Mouse (Mus musculus): ENCODE results near the gene Gm47791. TPM values are rescaled to one million over a fixed set of nuclear protein-coding genes. Genes with fewer than 3 reads are reported as not detected.

The Gm47791 gene
- polyA plus RNA-seq, 1 experiment = not detected

DNA sequence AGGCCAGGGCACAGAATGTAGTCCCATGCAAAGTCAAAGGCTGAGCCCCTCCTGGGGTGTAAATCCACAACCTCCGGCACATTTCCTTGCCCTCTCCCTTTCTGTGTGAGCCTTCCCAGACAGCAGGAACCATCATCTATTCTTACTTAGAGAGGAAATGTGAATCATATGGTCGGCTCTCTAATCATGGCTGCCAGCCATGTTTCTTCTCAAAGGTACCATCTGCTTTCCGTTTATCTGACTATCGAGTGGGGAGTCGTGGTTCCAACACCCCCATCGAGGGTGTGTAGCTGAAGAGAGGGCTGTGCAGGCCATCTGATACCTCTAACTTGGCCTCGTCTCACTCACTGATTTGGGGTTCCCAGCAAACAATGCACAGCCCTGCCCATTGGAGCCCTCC lies 17.0 kb upstream of the Gm47791 start:
- peak in 1 of 2 experiments; percentile 22 for DNase-seq (ENCODE audit: extremely low spot score in 1 of 2, low spot score in 1 of 2)

DNA sequence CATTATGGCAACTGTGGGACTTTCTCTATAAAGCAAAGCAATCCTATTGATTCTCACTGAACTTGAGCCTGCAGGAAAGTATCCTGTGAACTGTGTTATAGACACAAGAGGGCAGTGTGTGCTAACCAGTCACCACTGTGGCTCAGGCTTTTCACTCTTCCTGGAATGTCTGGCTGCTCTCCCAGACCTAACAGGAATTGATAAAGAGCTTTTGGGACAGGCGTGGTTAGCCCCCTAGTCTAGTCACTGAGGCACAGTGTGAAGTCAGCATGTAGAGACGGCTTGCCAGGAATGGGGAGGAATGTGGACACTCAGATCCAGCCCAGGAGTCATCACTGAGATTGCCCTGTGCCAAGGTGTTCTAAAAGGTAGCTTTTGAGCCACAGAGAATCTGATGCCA lies 16.4 kb upstream of the Gm47791 start:
- peak; percentile 25 to 82 for DNase-seq (ENCODE audit: extremely low spot score in 1 of 2, low spot score in 1 of 2)

- DNase-seq (ENCODE audit: extremely low spot score in 1 of 2, low spot score in 1 of 2) = no peak
These were observed 14.5 kb upstream of the Gm47791 start for GRCm38 (mm10) chr1:82785546-82785945.

DNA sequence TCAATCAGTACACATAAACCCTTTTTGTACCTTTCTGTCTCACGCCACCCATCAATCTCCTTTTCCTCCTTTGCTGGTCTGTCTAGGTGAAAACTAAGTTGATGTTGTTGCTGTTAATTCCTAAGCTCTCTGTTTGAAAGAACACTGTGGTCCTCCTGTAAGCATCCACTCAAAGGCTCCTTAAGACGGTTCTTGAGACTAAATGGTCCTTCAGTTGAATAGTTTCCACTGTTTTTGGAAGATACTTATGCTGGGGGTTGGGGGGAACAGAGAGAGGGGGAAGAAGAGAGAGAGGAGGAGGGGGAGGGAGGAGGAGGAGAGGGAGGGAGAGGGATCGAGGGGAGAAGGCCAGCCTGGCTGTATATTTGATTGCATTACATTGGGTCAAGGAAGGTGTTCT lies 12.5 kb upstream of the Gm47791 start:
- DNase-seq (ENCODE audit: extremely low spot score in 1 of 2, low spot score in 1 of 2) = no peak

DNA sequence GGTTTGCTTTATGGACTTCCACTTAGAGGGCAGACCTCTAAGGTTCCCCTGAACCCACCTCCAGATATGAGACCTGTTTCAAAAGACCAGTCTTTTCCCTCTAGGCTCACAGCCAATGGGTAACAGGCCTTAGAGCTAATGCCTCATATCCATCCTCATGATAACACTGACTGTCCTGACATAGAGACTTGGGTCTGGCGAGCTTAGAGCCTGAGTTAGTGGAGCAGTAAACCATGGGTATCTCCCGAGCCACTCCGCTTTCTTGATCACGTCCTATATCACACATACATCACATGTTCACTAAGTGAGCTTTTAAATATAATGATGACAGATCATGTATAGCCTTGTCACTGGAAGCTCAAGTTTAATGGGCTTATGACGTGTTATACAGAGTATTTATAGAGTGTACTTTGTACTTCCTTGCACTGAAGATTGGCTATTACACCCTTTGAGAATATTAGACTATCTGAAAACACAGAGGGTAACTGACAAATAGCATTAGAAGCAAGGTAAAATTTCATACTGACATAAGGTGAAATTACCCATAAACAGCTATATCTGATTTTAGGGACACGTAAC lies 8.4 kb upstream of the Gm47791 start:
- no peak for DNase-seq (ENCODE audit: extremely low spot score in 1 of 2, low spot score in 1 of 2)

GRCm38 (mm10) chr1:82775293-82775692 lies 4.2 kb upstream of the Gm47791 start:
- DNase-seq (ENCODE audit: extremely low spot score in 1 of 2, low spot score in 1 of 2) = no peak

DNA sequence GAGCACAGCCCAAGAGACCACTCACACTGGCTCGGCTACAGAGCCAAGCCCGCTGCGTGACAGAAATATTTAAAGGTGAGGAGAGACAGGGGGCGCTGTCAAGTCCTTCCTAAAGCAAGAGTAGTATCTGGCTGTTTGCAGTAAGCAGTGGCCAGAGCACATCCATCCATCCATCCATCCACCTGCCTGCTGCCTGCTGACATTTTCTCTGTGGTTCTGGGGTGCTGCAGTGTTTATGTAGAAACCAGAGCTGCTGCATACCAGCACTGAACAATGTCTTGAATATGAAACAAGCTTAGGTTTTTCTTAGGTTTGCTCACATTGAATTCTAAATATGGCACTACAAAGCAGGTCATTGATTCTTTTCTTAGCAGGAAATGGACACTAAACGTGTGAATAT lies 2.2 kb upstream of the Gm47791 start:
- DNase-seq (ENCODE audit: extremely low spot score in 1 of 2, low spot score in 1 of 2) = peak in 1 of 2 experiments; percentile 19

DNA sequence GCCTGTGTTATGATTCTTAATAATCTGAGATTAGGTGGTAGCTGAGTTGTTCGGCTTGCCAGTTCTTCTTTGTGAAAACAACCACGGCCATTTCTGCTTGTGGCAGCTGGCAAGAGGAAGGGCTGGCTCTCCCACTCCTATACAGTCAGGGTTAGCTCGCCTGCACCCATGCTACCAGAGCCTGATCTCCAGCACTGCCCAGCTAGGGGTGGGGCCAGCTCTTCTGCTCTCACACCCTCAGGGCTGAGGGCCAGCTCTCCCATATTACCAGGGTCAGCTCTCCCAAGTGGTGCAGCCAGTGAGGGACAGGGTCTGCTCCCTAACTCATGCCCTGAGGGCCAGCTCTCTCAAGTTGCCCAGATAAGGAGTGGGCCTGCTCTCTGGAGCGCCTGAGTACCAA lies 1.4 kb upstream of the Gm47791 start:
- no peak for DNase-seq (ENCODE audit: extremely low spot score in 1 of 2, low spot score in 1 of 2)

- DNase-seq (ENCODE audit: extremely low spot score in 1 of 2, low spot score in 1 of 2) = no peak
These were observed 2.8 kb downstream of the Gm47791 start, which contains the start of gene Tm4sf20 for GRCm38 (mm10) chr1:82768269-82768668. Tm4sf20 (minus strand) TSS chr1:82768461.

- DNase-seq (ENCODE audit: extremely low spot score in 1 of 2, low spot score in 1 of 2) = no peak
These were observed 4.4 kb downstream of the Gm47791 start for GRCm38 (mm10) chr1:82766641-82767040.

GRCm38 (mm10) chr1:82766227-82766626 lies 4.8 kb downstream of the Gm47791 start:
- DNase-seq (ENCODE audit: extremely low spot score in 1 of 2, low spot score in 1 of 2) = no peak

DNA sequence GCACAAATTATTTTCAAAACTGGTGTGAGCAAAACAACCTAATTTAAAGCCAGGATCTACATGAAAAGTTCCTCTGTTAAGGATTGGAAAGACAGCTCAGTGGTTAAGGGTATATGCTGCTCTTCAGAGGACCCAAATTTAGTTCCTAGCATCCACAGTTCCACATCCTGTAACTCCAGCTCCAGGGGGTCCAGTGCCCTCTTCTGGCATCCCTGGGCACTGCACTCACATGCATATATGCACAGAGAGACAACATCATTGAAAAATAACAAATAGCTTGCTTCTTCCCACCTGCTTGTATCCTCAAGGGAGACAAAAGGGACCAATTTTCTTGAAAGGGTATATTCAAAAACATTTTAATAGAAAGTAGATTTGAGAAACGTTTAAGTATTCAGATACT lies 8.8 kb downstream of the Gm47791 start:
- DNase-seq (ENCODE audit: extremely low spot score in 1 of 2, low spot score in 1 of 2) = no peak

DNA sequence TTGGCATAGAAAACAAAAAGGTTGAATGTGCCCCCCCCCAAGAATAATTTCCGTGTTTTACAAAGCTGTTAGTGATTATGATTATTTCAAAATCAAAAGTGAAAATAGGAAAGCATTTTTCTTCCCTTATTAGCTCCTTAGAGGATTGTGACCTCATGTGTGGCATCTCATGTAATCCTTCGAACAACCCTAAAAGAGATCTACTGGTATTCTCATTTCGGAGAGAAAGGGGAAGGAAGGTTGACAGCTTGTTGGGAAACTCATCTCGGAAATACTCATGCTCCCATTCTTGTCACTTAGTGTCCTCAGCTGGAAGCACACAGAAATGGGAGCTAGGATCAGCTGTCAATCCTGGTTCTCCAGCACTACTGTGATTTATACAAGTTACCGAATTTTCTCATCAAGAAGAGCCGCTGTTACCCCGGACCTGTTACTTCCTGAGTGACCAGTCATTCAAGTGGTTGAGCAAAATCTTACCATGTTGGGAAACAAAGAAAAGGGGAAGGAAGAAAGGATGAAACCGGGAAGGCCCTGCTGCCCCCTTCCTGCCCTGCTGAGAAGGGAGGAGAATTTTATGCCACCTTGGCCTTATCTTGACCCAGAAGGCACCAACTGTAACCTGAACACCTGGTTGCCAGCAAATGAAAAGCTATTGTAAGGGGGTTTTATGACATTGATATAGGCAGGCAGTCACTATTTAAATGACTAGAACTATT lies 9.4 kb downstream of the Gm47791 start:
- no peak for DNase-seq (ENCODE audit: extremely low spot score in 1 of 2, low spot score in 1 of 2)

GRCm38 (mm10) chr1:82759520-82759919 lies 11.5 kb downstream of the Gm47791 start:
- DNase-seq (ENCODE audit: extremely low spot score in 1 of 2, low spot score in 1 of 2) = no peak

- no peak for DNase-seq (ENCODE audit: extremely low spot score in 1 of 2, low spot score in 1 of 2)
These were observed 23.2 kb downstream of the Gm47791 start for GRCm38 (mm10) chr1:82747714-82748452.

DNA sequence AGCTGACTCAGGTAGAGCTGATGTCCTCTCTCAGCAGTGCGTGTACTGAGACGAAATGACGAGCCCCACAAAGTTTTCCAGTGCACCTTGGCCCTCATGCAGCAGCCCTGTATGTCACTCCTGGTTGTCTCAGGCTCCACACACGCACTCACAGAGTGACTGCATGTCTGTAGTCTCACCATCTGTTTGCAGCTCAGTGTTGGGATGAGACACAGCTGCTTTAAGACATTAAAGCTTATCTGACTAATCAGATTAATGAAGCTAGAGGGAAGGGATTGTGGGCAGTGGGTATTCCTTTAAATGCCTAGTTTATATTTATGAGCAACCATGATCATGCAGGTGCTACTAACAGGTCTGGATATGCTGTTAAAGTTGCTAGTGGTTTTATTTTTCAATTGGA lies 24.6 kb downstream of the Gm47791 start:
- no peak for DNase-seq (ENCODE audit: extremely low spot score in 1 of 2, low spot score in 1 of 2)

- DNase-seq (ENCODE audit: extremely low spot score in 1 of 2, low spot score in 1 of 2) = no peak
These were observed 27.1 kb downstream of the Gm47791 start for GRCm38 (mm10) chr1:82743962-82744361.

DNA sequence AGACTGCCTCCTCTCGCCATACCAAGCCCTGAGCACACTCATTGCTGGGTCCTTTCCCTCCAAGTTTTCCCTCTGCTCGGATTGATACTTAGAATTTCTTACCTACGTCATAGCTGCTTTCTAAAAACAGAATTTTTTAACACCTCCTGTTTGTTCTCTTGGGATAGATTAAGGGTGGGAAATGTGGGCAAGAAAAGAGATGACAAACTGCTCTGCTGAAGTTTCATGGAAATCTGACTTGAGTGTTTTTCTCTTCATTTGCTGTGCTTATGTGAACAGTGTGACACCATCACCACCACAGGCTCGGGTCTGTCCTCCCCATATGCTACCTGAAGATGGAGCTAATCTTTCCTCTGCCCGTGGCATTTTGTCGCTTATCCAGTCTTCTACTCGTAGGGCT lies 29.5 kb downstream of the Gm47791 start:
- DNase-seq (ENCODE audit: extremely low spot score in 1 of 2, low spot score in 1 of 2) = peak in 1 of 2 experiments; percentile 39

DNA sequence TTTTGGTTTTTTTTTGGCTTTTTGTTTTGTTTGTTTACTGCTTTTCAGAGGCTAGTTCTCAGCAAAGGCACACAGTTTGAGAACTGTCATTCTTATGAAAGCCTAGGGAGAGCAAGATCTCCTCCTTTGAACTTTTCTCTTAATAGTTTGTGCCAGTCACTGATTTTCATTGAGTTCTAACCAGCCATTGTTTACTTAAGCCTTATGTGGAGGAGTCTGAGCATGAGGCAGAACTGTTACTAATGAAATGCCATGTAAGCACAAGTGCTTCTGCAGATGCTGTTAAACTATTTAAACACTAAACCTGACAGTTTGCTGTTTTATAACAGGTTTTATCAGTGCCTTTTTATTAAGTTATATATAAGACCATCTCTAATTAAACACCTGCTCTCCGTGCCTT lies 33.0 kb downstream of the Gm47791 start:
- DNase-seq (ENCODE audit: extremely low spot score in 1 of 2, low spot score in 1 of 2) = no peak

DNA sequence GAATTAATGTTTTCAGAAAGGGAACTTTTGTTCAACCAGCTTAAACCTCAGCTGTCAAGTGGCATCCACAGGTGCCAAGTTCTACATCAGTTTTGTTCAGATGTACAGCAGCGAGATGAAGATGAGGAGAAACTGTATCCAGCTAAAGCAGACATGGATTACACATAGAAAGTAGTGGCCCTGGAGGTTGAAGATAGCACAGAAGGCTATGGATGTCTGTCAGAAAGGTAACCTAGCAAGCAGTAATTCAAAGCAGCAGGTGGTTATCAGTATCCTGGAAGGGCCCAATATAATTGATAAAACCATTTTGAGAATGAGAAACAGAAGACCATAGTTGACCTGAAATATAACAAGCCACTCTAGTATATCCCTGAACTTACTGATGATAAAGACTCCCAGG lies 37.7 kb downstream of the Gm47791 start:
- DNase-seq (ENCODE audit: extremely low spot score in 1 of 2, low spot score in 1 of 2) = no peak

GRCm38 (mm10) chr1:82726482-82726881 lies 44.6 kb downstream of the Gm47791 start:
- no peak for DNase-seq (ENCODE audit: extremely low spot score in 1 of 2, low spot score in 1 of 2)

- DNase-seq (ENCODE audit: extremely low spot score in 1 of 2, low spot score in 1 of 2) = no peak
These were observed 45.2 kb downstream of the Gm47791 start for GRCm38 (mm10) chr1:82725875-82726185.

Measured in frontal cortex, adult 2 months (tissue).